Mouse (Mus musculus): ENCODE measurements around the gene Akt3.

DNA sequence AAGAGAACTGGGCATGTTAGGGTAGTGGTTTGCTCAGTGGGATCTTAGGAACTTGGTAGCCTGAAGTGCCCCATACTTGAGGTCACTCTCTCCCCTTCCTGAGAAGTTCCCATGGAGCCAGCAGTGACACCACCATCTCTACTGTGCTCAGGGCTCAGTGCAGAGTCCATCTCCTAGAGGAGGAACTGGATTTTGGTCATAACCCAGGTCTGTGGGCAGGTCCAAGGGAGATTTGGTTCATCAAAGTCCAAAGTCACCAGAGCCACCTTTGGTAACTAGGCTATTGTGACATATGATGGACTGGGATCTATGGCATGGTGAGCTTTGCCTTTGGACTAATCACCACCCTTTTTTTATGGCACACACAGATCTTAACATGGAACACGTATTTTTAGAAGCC lies 244.7 kb downstream of the Akt3 start:
- TF ChIP-seq TCF12 (IDR thresholded peaks at IDR 0.05; ENCODE audit: insufficient read depth, poor library complexity, severe bottlenecking) (no peak), USF1 (IDR thresholded peaks at IDR 0.05; ENCODE audit: low read depth) (no peak), POLR2A (IDR thresholded peaks at IDR 0.05; ENCODE audit: insufficient read length, low read depth) (no peak), E2F4 (IDR thresholded peaks at IDR 0.05; ENCODE audit: insufficient read depth) (no peak), POLR2AphosphoS2 (IDR thresholded peaks at IDR 0.05; ENCODE audit: insufficient read length, low read depth) (no peak), MAX (IDR thresholded peaks at IDR 0.05; ENCODE audit: low read depth) (no peak), CEBPB (IDR thresholded peaks at IDR 0.05; ENCODE audit: insufficient read depth, poor library complexity, severe bottlenecking) (no peak), MYOD1 (IDR thresholded peaks at IDR 0.05; ENCODE audit: control insufficient read depth in 1 of 3, insufficient read length in 2 of 3, low read depth in 2 of 3) (no peak)

Measured in myocyte (in vitro differentiated cells).